Mouse (Mus musculus) adrenal gland, adult 8-10 months (tissue): ENCODE data around the gene Olfr1322. TPM values are rescaled to one million over a fixed set of nuclear protein-coding genes. Genes with fewer than 3 reads are reported as not detected.

Experiments used
- DNase-seq: peaks from one replicate; pipeline ENCODE4 v3.0.0; 2022
- total RNA-seq, 4 experiments: library from RNA; stranded (reverse); gene quantifications; 2 replicates each; pipeline ENCODE4 v1.2.4; 2022

Gene Olfr1322
- total RNA-seq = not detected

DNA sequence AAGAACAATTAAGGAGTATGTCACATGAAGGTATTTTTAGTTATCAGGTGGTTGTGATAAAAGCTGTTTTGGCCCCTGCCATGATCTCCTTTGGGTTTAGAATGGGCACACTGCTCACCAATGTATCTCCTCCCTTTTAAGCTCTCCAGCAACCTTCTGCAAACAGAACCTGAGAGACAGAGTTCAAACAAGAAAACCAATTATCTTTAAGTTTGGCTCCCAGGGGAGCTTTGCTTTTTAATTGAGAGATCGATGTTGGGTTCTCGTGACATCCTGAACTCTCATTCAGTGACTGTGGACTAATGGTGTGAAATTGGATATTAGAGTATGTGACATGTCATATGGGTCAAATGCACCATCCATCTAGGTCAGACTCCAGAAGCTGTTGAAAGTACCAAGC is at the start of gene Olfr1322:
Gene Olfr1322 (minus strand): TSS at position 101 of the 400 bp plus-strand sequence.
- no peak for DNase-seq

DNA sequence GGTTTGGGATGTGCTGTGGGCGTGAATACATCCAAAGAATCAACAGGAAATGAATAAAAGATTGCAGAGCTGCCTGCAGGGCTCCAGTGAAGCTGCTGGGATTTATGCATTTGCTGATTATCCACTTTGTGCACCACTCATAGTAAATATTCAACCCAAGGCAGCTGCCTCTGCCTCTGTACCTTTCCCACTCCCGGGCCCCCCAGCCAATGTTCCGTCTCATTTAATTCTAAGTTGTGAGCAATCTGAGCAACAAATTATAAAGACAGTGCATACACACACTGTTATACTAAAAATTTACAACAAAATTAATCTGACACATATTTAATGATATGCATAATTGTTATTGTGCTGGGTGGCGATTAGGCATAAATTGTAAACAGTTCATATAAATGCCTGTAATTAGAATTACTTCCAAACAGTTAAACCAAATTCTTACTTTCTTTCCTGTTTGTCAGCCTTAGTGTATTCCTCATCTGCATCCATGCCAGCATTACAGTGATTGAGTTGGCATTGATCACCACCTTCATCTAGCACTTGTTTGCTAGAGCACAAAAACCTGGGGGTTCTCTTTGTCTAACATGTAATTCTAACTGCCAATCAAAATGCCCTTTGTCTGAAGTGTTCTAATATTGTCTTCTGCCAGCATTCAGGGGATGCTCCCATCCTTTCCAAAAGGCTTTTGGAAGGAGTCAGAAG is 13.5 kb downstream of the Olfr1322 start:
- DNase-seq = no peak

Other genes starting within 250 kb of the Olfr1322 start
- gene Olfr1320, start 219.2 kb downstream of the Olfr1322 start, total RNA-seq = not detected
- gene Olfr1321, start 156.4 kb downstream of the Olfr1322 start, total RNA-seq = not detected
- 1 to 10 TPM in 3 of 4 experiments, under 1 TPM in 1; 0.61 to 3.0 (median 1.8) TPM for gene Igsf1, start 93.7 kb downstream of the Olfr1322 start, total RNA-seq
- gene Olfr1323, start 127.9 kb upstream of the Olfr1322 start, total RNA-seq = not detected